Mouse (Mus musculus) liver, postnatal 0 days (tissue): ENCODE measurements around the gene Ackr4.

Experiments
- CTCF ChIP-seq: sonication (generic); IDR thresholded peaks from 2 replicates; pipeline ENCODE4 v1.5.1; 2016; ENCODE audit warnings: antibody characterized with exemption, low read depth
- EP300 ChIP-seq: IDR thresholded peaks from 2 replicates; pipeline ENCODE4 v1.6.1; 2016; ENCODE audit warnings: antibody characterized with exemption, low read depth, mild to moderate bottlenecking

DNA sequence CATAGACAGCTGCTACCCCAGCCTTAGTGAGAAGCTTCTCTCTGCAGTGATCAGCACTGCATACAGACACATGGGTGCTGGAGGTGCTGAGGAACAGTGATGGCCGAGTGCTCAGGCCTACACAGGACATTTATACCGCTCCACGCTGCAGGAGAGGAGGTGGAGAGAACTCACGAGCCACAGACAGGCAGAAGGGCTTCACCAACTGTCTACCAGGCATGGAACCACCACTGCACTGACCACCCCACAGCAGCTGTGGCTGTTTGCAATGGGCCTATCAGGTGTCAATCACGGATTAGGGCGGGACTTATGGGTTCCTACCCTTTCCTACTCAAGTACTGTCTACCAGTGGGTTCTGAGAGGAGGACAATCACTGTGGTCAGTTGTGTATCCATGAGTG, 75.7 kb downstream of the Ackr4 start:
- TF ChIP-seq CTCF (no peak), EP300 (no peak)
